Mouse (Mus musculus) stomach, postnatal 0 days (tissue): ENCODE measurements around the gene Shroom3.

Source experiments
- CTCF ChIP-seq: IDR thresholded peaks from 2 replicates; pipeline ENCODE4 v1.5.1; 2016; ENCODE audit warnings: antibody characterized with exemption, low read depth, mild to moderate bottlenecking, moderate library complexity
- EP300 ChIP-seq: optimal IDR thresholded peaks from 2 replicates; pipeline ENCODE3; 2016; ENCODE audit warnings: antibody characterized with exemption

DNA sequence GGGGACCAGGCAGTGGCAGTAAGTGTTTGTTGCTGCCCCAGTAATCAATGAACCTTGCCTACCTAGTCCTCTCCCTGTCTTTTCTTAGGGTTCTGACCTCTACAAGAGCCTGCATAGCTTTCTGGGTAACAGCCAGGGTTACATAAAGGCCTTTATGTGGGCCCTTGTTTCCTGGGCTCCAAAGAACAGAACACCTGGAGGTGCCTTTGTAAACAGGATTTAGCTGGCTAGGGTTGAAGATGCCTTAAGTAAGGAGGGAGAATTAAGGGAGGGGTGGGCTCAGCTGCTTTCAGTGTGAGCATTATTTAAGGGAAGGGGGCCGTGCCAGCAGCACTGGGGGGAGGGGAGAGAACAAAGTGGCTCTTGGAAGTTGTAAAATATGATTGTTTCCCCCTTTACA, 210.5 kb downstream of the Shroom3 start:
- TF ChIP-seq CTCF (no peak), EP300 (no peak)
